Comparison of ENCODE assay signal across 9 mouse cellular contexts in genomic region chr17:47943103-47943870, GRCm38 (mm10). TPM values are rescaled to one million over a fixed set of nuclear protein-coding genes. Genes with fewer than 3 reads are reported as not detected.
DNase-seq lines count a peak whose midpoint lies in the region; ATAC-seq and TF ChIP-seq lines count a peak whose summit lies in the region.
"Had no signal": no experiment of that assay in that cellular context is flagged by ENCODE, and none has a peak within 500 bp of the region (broad histone marks: within the 10 kb centered on the region; RNA-seq: fewer than 3 reads in every experiment).

No protein-coding gene starts in this region.

- peak; percentile 65 for ATAC-seq in granulocyte monocyte progenitor cell, adult 5-6 weeks (replicated peaks; ENCODE audit: poor library complexity, severe bottlenecking)
- ATAC-seq in neutrophil, adult 5-6 weeks (ENCODE audit: extremely low read depth, insufficient number of reproducible peaks, low FRiP score, poor library complexity, severe bottlenecking), result peak; percentile 81

- no peak for TF ChIP-seq POLR2A in brain, embryonic 14.5 days (IDR thresholded peaks at IDR 0.05; ENCODE audit: borderline replicate concordance, extremely low read depth, insufficient read depth, insufficient read length, poor library complexity, severe bottlenecking)

- TF ChIP-seq CTCF in brain, embryonic 14.5 days (IDR thresholded peaks at IDR 0.05; ENCODE audit: borderline replicate concordance, extremely low read depth, insufficient read depth, insufficient read length), result no peak

- peak; percentile 16 for DNase-seq in right cerebral cortex, postnatal 25 days
- no peak for DNase-seq in right cerebral cortex, adult 2 months (ENCODE audit: low spot score in 2 of 2)
- peak; percentile 69 for DNase-seq in brain, embryonic 14.5 days (ENCODE audit: low read depth)
- no peak for DNase-seq in left cerebral cortex, adult 11 months (ENCODE audit: low spot score)
- no peak for DNase-seq in kidney, adult 8-10 months
- DNase-seq in frontal cortex, postnatal 25 days (ENCODE audit: low spot score in 2 of 2), result no peak
- DNase-seq: cerebellum, adult 8-10 months had no signal

RNA-seq across cellular contexts. Expression of gene Foxp4, which starts 18.8 kb away (rescaled TPM):
- polyA plus RNA-seq in brain, embryonic 14.5 days (2012; rRNA removed), result 93.8 and 94.9 TPM in 2 replicates
- total RNA-seq in granulocyte monocyte progenitor cell, adult 5-6 weeks (2014; fragmentation: Nextera tagmentation), result 16.9 and 29.3 TPM in 2 replicates
- 3.4 and 4.0 TPM in 2 replicates for total RNA-seq in granulocyte monocyte progenitor cell, adult 5-6 weeks (2017)
- total RNA-seq in neutrophil, adult 5-6 weeks (2017), result 13.2 and 19.2 TPM in 2 replicates

Comparison
In these comparisons a context has a peak if more than half of its experiments do, and no peak if none do; other contexts are left out.
1. DNase-seq: peak in right cerebral cortex, postnatal 25 days (single experiment) and brain, embryonic 14.5 days (single experiment); none in right cerebral cortex, adult 2 months (0 of 2), left cerebral cortex, adult 11 months (single experiment), kidney, adult 8-10 months (0 of 2) and frontal cortex, postnatal 25 days (0 of 2).